Mouse (Mus musculus) forebrain, embryonic 10.5 days (tissue): ENCODE results near the gene Il6ra. TPM values are rescaled to one million over a fixed set of nuclear protein-coding genes. Genes with fewer than 3 reads are reported as not detected.
"Not testable (repeated sequence)": the region's sequence is repeated elsewhere in the genome, so short reads cannot be mapped to it uniquely, and the experiment has no call there.

Experiments
- DNase-seq: peaks from one replicate; pipeline ENCODE4 v3.0.0-alpha.2; 2017; ENCODE audit warnings: low spot score; ENCODE audit errors: extremely low spot score
- H3K27ac ChIP-seq: fragments of 300-500 bp; sonication (generic); 2 replicates; pipeline ENCODE4 v1.5.1; 2016; ENCODE audit warnings: mild to moderate bottlenecking
- H3K27me3 ChIP-seq: fragments of 300-500 bp; sonication (generic); 2 replicates; pipeline ENCODE4 v1.6.1; 2016; ENCODE audit warnings: mild to moderate bottlenecking; ENCODE audit not compliant: poor library complexity, severe bottlenecking
- H3K36me3 ChIP-seq: fragments of 300-500 bp; sonication (generic); replicated peaks from 2 replicates; pipeline ENCODE4 v1.6.1; 2016; ENCODE audit warnings: mild to moderate bottlenecking, moderate library complexity
- H3K4me1 ChIP-seq: fragments of 300-500 bp; sonication (generic); 2 replicates; pipeline ENCODE4 v1.6.1; 2016
- H3K4me3 ChIP-seq: fragments of 300-500 bp; sonication (generic); 2 replicates; pipeline ENCODE4 v1.5.1; 2016; ENCODE audit warnings: mild to moderate bottlenecking, moderate library complexity
- H3K9me3 ChIP-seq: fragments of 300-500 bp; sonication (generic); 2 replicates; pipeline ENCODE4 v1.6.1; 2016; ENCODE audit warnings: mild to moderate bottlenecking, moderate library complexity
- WGBS: fragments of 180-500 bp; shearing (Covaris S2); methylation state at CpG from one replicate; pipeline ENCODE4 v1.1.7; 2016; 5-methylcytosine and 5-hydroxymethylcytosine counted together
- polyA plus RNA-seq: library from polyadenylated mRNA; unstranded; fragments of >200 nt; fragmentation: Nextera tagmentation; extraction: Ambion mirVana; gene quantifications from 2 replicates; pipeline ENCODE4 v1.2.1, GENCODE M21; 2016

Il6ra gene
- polyA plus RNA-seq, 1 experiment from 2014 or later = 0.35 TPM

DNA sequence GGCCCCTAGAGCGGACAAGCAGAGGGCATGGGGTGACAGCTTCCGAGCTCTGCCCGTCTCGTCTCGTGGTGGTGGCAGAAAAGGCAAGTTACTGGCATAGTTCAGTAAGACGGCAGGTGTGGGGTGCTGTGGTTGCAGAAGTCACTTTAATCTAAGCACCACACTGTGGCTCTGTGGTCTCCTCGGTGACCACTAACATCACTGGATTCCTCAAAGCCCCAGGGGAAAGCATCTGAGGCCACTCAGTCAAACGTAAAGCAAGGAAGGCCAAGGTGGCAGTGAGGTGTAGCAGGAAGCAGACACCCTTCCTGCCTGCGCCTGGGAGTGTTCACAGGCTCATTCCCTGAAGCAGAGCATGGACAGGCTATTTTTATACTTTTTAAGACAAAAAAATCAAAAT lies 43.4 kb downstream of the Il6ra start:
- Histone ChIP-seq H3K36me3 (no peaks in the 10 kb centered on the region), H3K4me1 (peaks cover 24% of the 10 kb centered on the region), H3K4me3 (no peak overlapping the region), H3K27me3 (peaks cover 22% of the 10 kb centered on the region), H3K27ac (no peak overlapping the region), H3K9me3 (peaks cover 5% of the 10 kb centered on the region; the same call in 1 of the 2 replicates)
- 78% methylated on average over 9 of the region's 9 CpGs for WGBS
- DNase-seq = no peak

- H3K36me3 ChIP-seq = no peaks in the 10 kb centered on the region
- peaks cover 18% of the 10 kb centered on the region for H3K27me3 ChIP-seq
- 65% methylated on average over 9 of the region's 9 CpGs for WGBS
- H3K27ac ChIP-seq = no peak overlapping the region
- DNase-seq = no peak
- H3K4me1 ChIP-seq = peaks cover 24% of the 10 kb centered on the region
- peaks cover 5% of the 10 kb centered on the region; the same call in 1 of the 2 replicates for H3K9me3 ChIP-seq
- H3K4me3 ChIP-seq = no peak overlapping the region
These were observed 44.0 kb downstream of the Il6ra start for GRCm38 (mm10) chr3:89868956-89869355.

GRCm38 (mm10) chr3:89868357-89868756 lies 44.6 kb downstream of the Il6ra start:
- no peaks in the 10 kb centered on the region for H3K36me3 ChIP-seq
- peaks cover 5% of the 10 kb centered on the region; the same call in 1 of the 2 replicates for H3K9me3 ChIP-seq
- 51% methylated on average over 7 of the region's 7 CpGs for WGBS
- peaks cover 24% of the 10 kb centered on the region for H3K4me1 ChIP-seq
- no peak for DNase-seq
- peaks cover 18% of the 10 kb centered on the region for H3K27me3 ChIP-seq
- no peak overlapping the region for H3K4me3 ChIP-seq
- H3K27ac ChIP-seq = no peak overlapping the region

GRCm38 (mm10) chr3:89867651-89868050 lies 45.3 kb downstream of the Il6ra start:
- DNase-seq = no peak
- no peak overlapping the region for H3K27ac ChIP-seq
- H3K9me3 ChIP-seq = peaks cover under 1% of the 10 kb centered on the region; the same call in 1 of the 2 replicates
- no peak overlapping the region for H3K4me3 ChIP-seq
- H3K4me1 ChIP-seq = peaks cover 24% of the 10 kb centered on the region
- 73% methylated on average over 4 of the region's 4 CpGs for WGBS
- H3K36me3 ChIP-seq = no peaks in the 10 kb centered on the region
- peaks cover 18% of the 10 kb centered on the region for H3K27me3 ChIP-seq

DNA sequence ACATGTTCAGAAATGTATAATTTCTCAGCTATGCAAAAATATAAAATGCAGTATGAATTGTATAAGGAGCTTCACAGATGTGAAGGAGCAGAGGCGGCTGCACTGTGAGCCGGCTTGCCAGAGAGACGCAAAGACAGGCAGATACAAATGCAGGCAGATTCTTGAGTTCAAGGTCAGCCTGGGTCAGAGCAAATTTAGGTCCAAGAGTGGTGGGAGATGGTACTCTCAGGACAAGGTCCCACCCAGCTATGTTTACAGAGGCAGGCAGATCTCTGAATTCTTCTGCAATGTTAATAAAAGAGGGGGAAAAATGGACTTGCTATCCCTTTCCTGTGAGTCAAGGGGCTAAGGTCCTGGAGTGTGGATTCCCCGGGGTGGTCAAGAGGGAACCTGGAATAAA lies 47.2 kb downstream of the Il6ra start:
- DNase-seq = no peak
- no peak overlapping the region for H3K4me3 ChIP-seq
- no peaks in the 10 kb centered on the region for H3K36me3 ChIP-seq
- H3K27ac ChIP-seq = no peak overlapping the region
- H3K4me1 ChIP-seq = peaks cover 33% of the 10 kb centered on the region
- H3K9me3 ChIP-seq = no peaks in the 10 kb centered on the region
- H3K27me3 ChIP-seq = peaks cover 6% of the 10 kb centered on the region
- 83% methylated on average over 4 of the region's 4 CpGs for WGBS

DNA sequence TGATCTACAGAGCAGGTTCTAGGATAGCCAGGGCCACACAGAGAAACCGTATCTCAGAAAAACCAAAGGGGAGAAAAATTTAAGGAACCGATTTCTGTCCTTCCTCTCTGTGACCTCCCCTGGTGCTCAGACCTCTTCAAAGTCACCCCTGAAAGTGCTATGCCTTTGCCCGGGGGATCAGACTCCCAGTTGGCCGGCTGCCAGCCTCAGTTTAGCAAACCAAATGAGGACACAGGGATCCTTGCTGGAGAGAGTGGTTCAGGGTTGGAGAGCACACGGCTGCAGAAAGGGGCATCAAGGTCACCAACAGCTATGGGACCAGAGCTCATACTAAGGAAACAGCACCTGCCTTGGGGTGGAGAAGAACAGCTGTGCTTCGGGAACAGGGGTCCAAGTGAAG lies 48.0 kb downstream of the Il6ra start:
- Histone ChIP-seq H3K36me3 (no peaks in the 10 kb centered on the region), H3K27me3 (peaks cover 5% of the 10 kb centered on the region), H3K27ac (no peak overlapping the region), H3K4me1 (peaks cover 36% of the 10 kb centered on the region), H3K4me3 (no peak overlapping the region), H3K9me3 (no peaks in the 10 kb centered on the region)
- no peak for DNase-seq
- 79% methylated on average over 6 of the region's 6 CpGs for WGBS

GRCm38 (mm10) chr3:89863716-89864509 lies 49.1 kb downstream of the Il6ra start:
- no peaks in the 10 kb centered on the region for H3K36me3 ChIP-seq
- H3K27me3 ChIP-seq = peaks cover 13% of the 10 kb centered on the region
- no peak overlapping the region for H3K27ac ChIP-seq
- 84% methylated on average over 9 of the region's 9 CpGs for WGBS
- no peak for DNase-seq
- H3K4me3 ChIP-seq = no peak overlapping the region
- no peaks in the 10 kb centered on the region for H3K9me3 ChIP-seq
- peaks cover 32% of the 10 kb centered on the region for H3K4me1 ChIP-seq

DNA sequence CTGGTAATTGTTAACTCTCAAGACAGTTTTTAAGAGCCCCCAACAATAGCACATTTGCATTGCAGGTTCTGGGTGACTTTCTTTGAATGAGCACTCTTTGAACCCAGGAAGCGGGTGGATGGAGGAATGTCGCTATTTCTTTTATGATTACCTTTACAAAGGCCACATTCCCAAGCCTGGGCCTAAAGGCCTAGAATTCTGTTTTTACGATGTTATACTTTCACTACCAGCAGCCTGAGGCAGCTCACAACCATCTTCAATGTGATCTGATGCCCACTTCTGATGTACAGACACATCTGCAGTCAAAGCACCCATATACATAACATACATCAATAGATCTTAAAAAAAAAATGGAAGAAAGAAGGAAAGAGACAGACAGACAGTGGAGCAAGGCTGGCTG lies 49.7 kb downstream of the Il6ra start:
- Histone ChIP-seq H3K4me1 (peaks cover 25% of the 10 kb centered on the region), H3K27me3 (peaks cover 14% of the 10 kb centered on the region)
- not testable (repeated sequence) for DNase-seq, H3K9me3 ChIP-seq, H3K4me3 ChIP-seq, H3K36me3 ChIP-seq, H3K27ac ChIP-seq
- WGBS = 87% methylated on average over 3 of the region's 3 CpGs

- Histone ChIP-seq H3K9me3 (peaks cover 4% of the 10 kb centered on the region; the same call in 1 of the 2 replicates), H3K27ac (no peak overlapping the region), H3K4me1 (peaks cover 18% of the 10 kb centered on the region), H3K27me3 (peaks cover 14% of the 10 kb centered on the region), H3K36me3 (no peaks in the 10 kb centered on the region), H3K4me3 (no peak overlapping the region)
- 87% methylated on average over 8 of the region's 8 CpGs for WGBS
- no peak for DNase-seq
These were observed 50.7 kb downstream of the Il6ra start for GRCm38 (mm10) chr3:89862182-89862761.

- H3K4me1 ChIP-seq = peaks cover 18% of the 10 kb centered on the region
- 13% methylated on average over 4 of the region's 4 CpGs for WGBS
- H3K4me3 ChIP-seq = 0 out of 2 replicates have a peak overlapping the region, but pooled peaks have one; percentile 1
- H3K36me3 ChIP-seq = no peaks in the 10 kb centered on the region
- peak; percentile 47 for DNase-seq
- peak overlapping the region; percentile 37; the same call in 1 of the 2 replicates for H3K27ac ChIP-seq
- H3K9me3 ChIP-seq = peaks cover 5% of the 10 kb centered on the region; the same call in 1 of the 2 replicates
- H3K27me3 ChIP-seq = peaks cover 14% of the 10 kb centered on the region
These were observed 51.9 kb downstream of the Il6ra start for GRCm38 (mm10) chr3:89861070-89861469.

DNA sequence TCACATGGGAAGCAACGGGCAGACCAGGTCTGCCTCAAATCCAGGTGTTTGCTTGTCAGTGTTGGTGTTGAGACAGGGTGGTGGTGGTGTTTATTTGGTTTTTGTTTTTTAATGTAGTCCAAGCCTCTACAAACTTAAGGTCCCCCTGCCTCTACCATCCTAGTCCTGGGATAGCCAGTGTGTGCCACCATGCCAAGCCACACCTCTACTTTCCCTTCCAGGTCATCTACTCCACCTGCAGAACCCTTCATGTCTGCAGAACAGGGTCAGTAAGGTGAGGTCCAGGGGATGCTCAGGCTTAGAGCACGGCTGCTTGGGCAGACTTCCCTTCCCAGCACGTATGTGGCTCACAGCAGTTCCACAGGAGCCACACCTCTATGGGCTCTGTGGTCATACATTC lies 52.7 kb downstream of the Il6ra start:
- Histone ChIP-seq H3K27ac (peak overlapping the region; percentile 37; the same call in 1 of the 2 replicates), H3K9me3 (peaks cover 5% of the 10 kb centered on the region; the same call in 1 of the 2 replicates), H3K36me3 (no peaks in the 10 kb centered on the region), H3K27me3 (peaks cover 14% of the 10 kb centered on the region), H3K4me3 (no peak overlapping the region), H3K4me1 (peaks cover 18% of the 10 kb centered on the region)
- WGBS = 78% methylated on average over 3 of the region's 3 CpGs
- no peak for DNase-seq

DNA sequence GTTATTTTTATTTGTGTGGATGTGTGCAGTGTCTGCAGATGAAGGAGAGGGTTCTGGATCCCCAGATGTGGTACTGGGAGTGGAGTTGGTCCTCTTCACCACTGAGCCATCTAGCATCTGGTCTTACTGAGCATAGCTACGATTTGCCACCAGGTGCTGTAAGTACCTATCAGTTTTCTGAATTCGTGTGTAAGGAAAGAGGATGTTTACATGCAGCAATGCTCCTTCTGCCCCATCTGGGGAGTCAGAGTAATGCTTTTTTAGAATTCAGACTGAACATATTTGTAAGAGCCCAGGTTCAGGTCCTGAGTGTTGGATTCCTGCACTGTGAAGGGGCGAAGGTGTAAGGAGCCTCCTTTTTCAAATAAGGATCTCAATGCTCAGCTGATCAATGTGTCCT lies 53.1 kb downstream of the Il6ra start:
- Histone ChIP-seq H3K4me1 (peaks cover 18% of the 10 kb centered on the region), H3K9me3 (peaks cover 5% of the 10 kb centered on the region; the same call in 1 of the 2 replicates), H3K27me3 (peaks cover 14% of the 10 kb centered on the region), H3K27ac (no peak overlapping the region), H3K36me3 (no peaks in the 10 kb centered on the region), H3K4me3 (no peak overlapping the region)
- 79% methylated on average over 3 of the region's 3 CpGs for WGBS
- no peak for DNase-seq

- no peaks in the 10 kb centered on the region for H3K36me3 ChIP-seq
- no peak for DNase-seq
- H3K4me1 ChIP-seq = peaks cover 22% of the 10 kb centered on the region
- H3K27me3 ChIP-seq = peaks cover 14% of the 10 kb centered on the region
- peaks cover 5% of the 10 kb centered on the region; the same call in 1 of the 2 replicates for H3K9me3 ChIP-seq
- no peak overlapping the region for H3K4me3 ChIP-seq
- no peak overlapping the region for H3K27ac ChIP-seq
- 78% methylated on average over 8 of the region's 8 CpGs for WGBS
These were observed 54.1 kb downstream of the Il6ra start for GRCm38 (mm10) chr3:89858888-89859287.
